In genomic region chr17:84119221-84120017, GRCm38 (mm10) we compare ENCODE assay signal across 9 mouse cellular contexts.
DNase-seq lines count a peak whose midpoint lies in the region; ATAC-seq lines count a peak whose summit lies in the region.
"Had no signal": no experiment of that assay in that cellular context is flagged by ENCODE, and none has a peak within 500 bp of the region (broad histone marks: within the 10 kb centered on the region; RNA-seq: fewer than 3 reads in every experiment).

No protein-coding gene starts in this region.

- H3K4me2 ChIP-seq in forebrain, embryonic 13.5 days, result no peak overlapping the region
- no peak overlapping the region; the same call in 1 of the 2 replicates for H3K4me2 ChIP-seq in liver, embryonic 16.5 days (ENCODE audit: low read depth, low read length)

- no peak overlapping the region for H3K9ac ChIP-seq in forebrain, embryonic 13.5 days
- no peak overlapping the region for H3K9ac ChIP-seq in liver, embryonic 16.5 days (ENCODE audit: low read depth, low read length)

- WGBS in forebrain, embryonic 10.5 days, result 91% methylated on average over 16 of the region's 16 CpGs
- WGBS in forebrain, embryonic 13.5 days, result 88% methylated on average over 16 of the region's 16 CpGs
- WGBS in liver, embryonic 16.5 days (ENCODE audit: insufficient replicate concordance), result 34% methylated on average over 16 of the region's 16 CpGs

- no peak for DNase-seq in forebrain, embryonic 10.5 days (ENCODE audit: extremely low spot score, low spot score)
- DNase-seq in T-cell, adult 2 months (ENCODE audit: low spot score), result peak; percentile 97
- DNase-seq in spleen, postnatal 4 days (ENCODE audit: low spot score in 2 of 2), result peak; percentile 72 to 83
- DNase-seq in frontal cortex, adult 2 months (ENCODE audit: extremely low spot score in 1 of 2, low spot score in 1 of 2), result no peak
- no peak for DNase-seq in cerebellum, postnatal 14 days
- DNase-seq in testis, postnatal 14 days (ENCODE audit: low spot score), result no peak
- DNase-seq: cerebellum, adult 11-12 months had no signal

- peak overlapping the region; percentile 65 for H3K27ac ChIP-seq in forebrain, embryonic 10.5 days
- H3K27ac ChIP-seq in forebrain, embryonic 13.5 days, result no peak overlapping the region
- H3K27ac ChIP-seq in liver, embryonic 16.5 days (ENCODE audit: low read length), result peak overlapping the region; percentile 79

- no peaks in the 10 kb centered on the region for H3K36me3 ChIP-seq in forebrain, embryonic 10.5 days (replicated peaks)
- no peaks in the 10 kb centered on the region for H3K36me3 ChIP-seq in forebrain, embryonic 13.5 days (ENCODE audit: poor library complexity, severe bottlenecking)
- no peaks in the 10 kb centered on the region for H3K36me3 ChIP-seq in liver, embryonic 16.5 days (ENCODE audit: control insufficient read depth, insufficient read depth)

- peaks cover 16% of the 10 kb centered on the region; the same call in 1 of the 2 replicates for H3K27me3 ChIP-seq in forebrain, embryonic 10.5 days (ENCODE audit: poor library complexity, severe bottlenecking)
- H3K27me3 ChIP-seq in forebrain, embryonic 13.5 days, result no peaks in the 10 kb centered on the region
- no peaks in the 10 kb centered on the region for H3K27me3 ChIP-seq in liver, embryonic 16.5 days (ENCODE audit: control insufficient read depth, insufficient read depth, low read depth, low read length)

- ATAC-seq in forebrain, embryonic 13.5 days, result no peak
- peak; percentile 14; the same call in 1 of the 2 replicates for ATAC-seq in liver, embryonic 16.5 days (ENCODE audit: low read depth)

- H3K4me3 ChIP-seq in forebrain, embryonic 10.5 days, result no peak overlapping the region
- no peak overlapping the region for H3K4me3 ChIP-seq in forebrain, embryonic 13.5 days
- H3K4me3 ChIP-seq in liver, embryonic 16.5 days (ENCODE audit: low read depth, low read length), result no peak overlapping the region

- H3K9me3 ChIP-seq in forebrain, embryonic 10.5 days, result no peaks in the 10 kb centered on the region
- no peaks in the 10 kb centered on the region for H3K9me3 ChIP-seq in forebrain, embryonic 13.5 days (replicated peaks)
- no peaks in the 10 kb centered on the region for H3K9me3 ChIP-seq in liver, embryonic 16.5 days (replicated peaks; ENCODE audit: control insufficient read depth, low read length)

- H3K4me1 ChIP-seq in forebrain, embryonic 10.5 days, result peaks cover 56% of the 10 kb centered on the region
- H3K4me1 ChIP-seq in forebrain, embryonic 13.5 days, result peaks cover 7% of the 10 kb centered on the region; the same call in 1 of the 2 replicates
- H3K4me1 ChIP-seq in liver, embryonic 16.5 days (ENCODE audit: control insufficient read depth, low read depth, low read length), result peaks cover 56% of the 10 kb centered on the region

Comparison
In these comparisons a context has a peak if more than half of its experiments do, and no peak if none do; other contexts are left out.
1. DNase-seq: peak in T-cell, adult 2 months (single experiment) and spleen, postnatal 4 days (2 of 2); none in forebrain, embryonic 10.5 days (single experiment), frontal cortex, adult 2 months (0 of 2), cerebellum, postnatal 14 days (0 of 2) and testis, postnatal 14 days (single experiment).